Mouse (Mus musculus): ENCODE results near the gene Rraga. TPM values are rescaled to one million over a fixed set of nuclear protein-coding genes. Genes with fewer than 3 reads are reported as not detected.

Gene Rraga
- 49.4 TPM for total RNA-seq (2023)

DNA sequence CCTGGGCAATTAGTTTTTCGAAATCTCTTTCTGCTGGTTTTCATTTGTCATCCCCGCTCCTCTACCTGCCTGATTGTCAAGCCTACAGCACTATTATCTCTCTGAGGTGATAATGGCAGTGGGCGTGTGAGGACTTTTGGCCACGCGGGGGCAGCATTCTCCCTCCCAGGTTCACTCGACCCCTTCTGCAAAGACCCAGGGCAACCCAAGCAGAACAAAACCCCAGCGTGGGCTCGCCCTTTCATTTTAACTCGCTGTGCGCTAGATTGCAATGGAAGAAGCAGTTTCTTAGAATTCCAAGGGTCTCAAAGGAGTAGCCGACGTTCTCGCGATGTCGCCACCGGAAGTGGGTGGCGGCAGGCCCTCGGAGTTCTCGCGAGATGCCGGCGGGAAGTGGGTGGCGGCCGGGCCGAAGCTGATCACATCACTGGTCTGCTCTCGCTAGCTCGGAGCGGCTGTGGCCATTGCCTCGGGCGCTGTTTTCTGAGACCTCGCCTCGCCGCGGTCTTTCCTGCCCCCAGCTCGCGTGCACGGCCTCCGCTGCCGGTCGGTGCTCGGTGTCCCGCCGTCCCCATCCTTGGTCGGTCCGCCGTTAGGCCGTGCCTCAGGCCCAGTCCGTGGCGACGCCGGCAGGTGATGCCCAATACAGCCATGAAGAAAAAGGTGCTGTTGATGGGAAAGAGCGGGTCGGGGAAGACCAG is at the start of gene Rraga:
Gene Rraga (plus strand): TSS at position 386 of the 701 bp plus-strand sequence.

DNA sequence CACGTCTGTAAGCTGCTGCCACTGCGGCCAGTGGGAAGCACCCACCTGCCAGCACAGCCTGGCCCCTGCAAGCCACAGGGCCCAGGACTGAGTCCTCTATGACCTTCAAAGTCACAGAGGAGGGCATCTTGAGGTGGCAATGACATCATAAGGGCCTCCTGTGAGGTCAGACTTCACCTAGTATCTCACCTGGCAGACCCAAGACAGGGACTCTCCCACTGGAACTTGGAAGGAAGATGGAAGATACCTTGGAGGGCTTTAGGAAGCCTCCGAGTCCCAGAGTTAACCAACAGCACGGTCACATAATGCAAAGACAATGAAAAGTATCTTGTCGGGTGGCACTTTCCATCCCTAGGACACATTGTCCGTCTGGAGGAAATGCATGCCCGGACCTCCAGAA is 17.2 kb upstream of the Rraga start, which contains the start of gene Saxo1:
Gene Saxo1 (minus strand): TSS at position 101 of the 400 bp plus-strand sequence.

DNA sequence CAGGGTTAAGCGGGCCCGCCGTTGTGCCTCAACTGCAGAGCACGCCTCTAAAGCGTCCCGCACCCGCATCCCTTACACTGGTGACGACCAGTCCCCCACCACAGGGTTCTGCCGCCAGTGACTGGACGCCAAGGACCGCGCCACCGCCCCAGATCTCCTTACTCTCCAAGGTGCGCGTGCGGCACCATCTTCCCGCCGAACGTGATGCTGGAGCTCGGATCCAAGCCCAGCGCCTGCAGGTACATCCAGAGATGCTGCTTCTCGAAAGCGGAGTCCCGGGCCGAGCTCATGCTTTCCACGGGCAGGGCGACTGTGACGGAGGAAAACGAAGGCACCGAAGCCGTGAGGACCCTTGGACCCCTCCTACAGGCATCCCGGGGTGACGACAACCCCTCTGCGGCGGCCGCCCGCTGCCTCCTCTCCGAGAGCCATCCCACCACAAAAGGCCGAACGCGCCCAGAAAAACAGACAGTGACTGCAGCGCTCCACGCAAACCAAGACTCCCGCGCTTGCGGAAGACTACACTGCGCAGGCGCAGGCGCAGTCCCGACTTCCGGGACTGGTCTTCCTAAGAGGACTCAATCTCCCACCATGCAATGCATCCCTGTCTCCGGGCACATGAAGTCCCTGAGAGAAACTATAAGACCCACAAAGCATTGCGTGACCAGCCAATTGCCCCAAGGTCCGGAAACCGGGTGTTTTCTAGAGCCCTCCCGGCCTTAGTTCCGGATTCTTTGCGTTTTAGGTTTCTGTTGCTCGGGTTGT is 36.2 kb downstream of the Rraga start, which contains the start of gene Haus6:
Gene Haus6 (minus strand): TSS at position 532 of the 765 bp plus-strand sequence.

Other genes with a start within 250 kb of the Rraga start
- gene Saxo1, start 17.3 kb upstream of the Rraga start, total RNA-seq (2023): not detected
- gene Haus6, start 36.4 kb downstream of the Rraga start, total RNA-seq (2023): 25.3 TPM
- 10.9 TPM for gene Plin2, start 94.4 kb downstream of the Rraga start, total RNA-seq (2023)
- 18.8 TPM for gene Dennd4c, start 172.9 kb downstream of the Rraga start, total RNA-seq (2023)

All from CD4-positive naive resting alpha-beta T cell, adult 76 days (primary cell).